Mouse (Mus musculus) neural tube, embryonic 15.5 days (tissue): ENCODE data around the gene Depdc5. TPM values are rescaled to one million over a fixed set of nuclear protein-coding genes. Genes with fewer than 3 reads are reported as not detected.

Experiments
- ATAC-seq: fragments of 200-750 bp; cut with Nextera tagmentation; 2 replicates; pipeline ENCODE4 v1.8.0; 2017; ENCODE audit warnings: mild to moderate bottlenecking, moderate TSS enrichment, moderate library complexity; ENCODE audit not compliant: low FRiP score
- H3K27ac ChIP-seq: fragments of 300-500 bp; sonication (generic); replicated peaks from 2 replicates; pipeline ENCODE4 v1.5.1; 2015; ENCODE audit warnings: mild to moderate bottlenecking, inconsistent platforms
- H3K27me3 ChIP-seq: fragments of 300-500 bp; sonication (generic); replicated peaks from 2 replicates; pipeline ENCODE4 v1.6.1; 2015; ENCODE audit warnings: inconsistent platforms
- H3K36me3 ChIP-seq: fragments of 300-500 bp; sonication (generic); 2 replicates; pipeline ENCODE4 v1.6.1; 2015; ENCODE audit warnings: inconsistent platforms
- H3K4me1 ChIP-seq: fragments of 300-500 bp; sonication (generic); 2 replicates; pipeline ENCODE4 v1.6.1; 2015; ENCODE audit warnings: inconsistent platforms
- H3K4me2 ChIP-seq: fragments of 300-500 bp; sonication (generic); 2 replicates; pipeline ENCODE4 v1.6.1; 2015; ENCODE audit warnings: inconsistent platforms, mild to moderate bottlenecking, moderate library complexity
- H3K4me3 ChIP-seq: fragments of 300-500 bp; sonication (generic); replicated peaks from 2 replicates; pipeline ENCODE4 v1.5.1; 2015; ENCODE audit warnings: mild to moderate bottlenecking, inconsistent platforms
- H3K9ac ChIP-seq: fragments of 300-500 bp; sonication (generic); replicated peaks from 2 replicates; pipeline ENCODE4 v1.6.1; 2015; ENCODE audit warnings: mild to moderate bottlenecking, inconsistent platforms
- H3K9me3 ChIP-seq: fragments of 300-500 bp; sonication (generic); replicated peaks from 2 replicates; pipeline ENCODE4 v1.6.1; 2016; ENCODE audit warnings: inconsistent platforms
- WGBS: fragments of 180-500 bp; shearing (Covaris S2); methylation state at CpG from one replicate; pipeline ENCODE4 v1.1.7; 2015; ENCODE audit warnings: mixed read lengths; 5-methylcytosine and 5-hydroxymethylcytosine counted together
- polyA plus RNA-seq: library from polyadenylated mRNA; unstranded; fragments of >200 nt; fragmentation: Nextera tagmentation; extraction: Ambion mirVana; gene quantifications from 2 replicates; pipeline ENCODE4 v1.2.1, GENCODE M21; 2015

Gene Depdc5
- polyA plus RNA-seq, 1 experiment from 2014 or later: 24.9 TPM

- Histone ChIP-seq H3K4me2 (no peak overlapping the region), H3K9ac (no peak overlapping the region), H3K4me1 (0 out of 2 replicates have a peak, but pooled peaks cover 4% of the 10 kb centered on the region), H3K4me3 (no peak overlapping the region), H3K9me3 (no peaks in the 10 kb centered on the region), H3K27ac (no peak overlapping the region), H3K36me3 (peaks cover 18% of the 10 kb centered on the region), H3K27me3 (no peaks in the 10 kb centered on the region)
- ATAC-seq: no peak
Measured at GRCm38 (mm10) chr5:32977179-32977578, 113.7 kb downstream of the Depdc5 start.

GRCm38 (mm10) chr5:32985379-32985778 is 121.9 kb downstream of the Depdc5 start:
- Histone ChIP-seq H3K4me2 (no peak overlapping the region), H3K36me3 (peaks cover 36% of the 10 kb centered on the region), H3K27ac (0 out of 2 replicates have a peak overlapping the region, but pooled peaks have one; percentile 23), H3K9me3 (no peaks in the 10 kb centered on the region), H3K4me3 (no peak overlapping the region), H3K9ac (no peak overlapping the region), H3K4me1 (no peaks in the 10 kb centered on the region), H3K27me3 (no peaks in the 10 kb centered on the region)
- no peak for ATAC-seq
- 32% methylated on average over 1 of the region's 1 CpGs for WGBS

GRCm38 (mm10) chr5:32987873-32988272 is 124.4 kb downstream of the Depdc5 start:
- no peak for ATAC-seq
- Histone ChIP-seq H3K36me3 (peaks cover 25% of the 10 kb centered on the region), H3K27me3 (no peaks in the 10 kb centered on the region), H3K9ac (no peak overlapping the region), H3K27ac (no peak overlapping the region), H3K4me1 (no peaks in the 10 kb centered on the region), H3K4me2 (no peak overlapping the region), H3K4me3 (no peak overlapping the region), H3K9me3 (no peaks in the 10 kb centered on the region)
- WGBS: 40% methylated on average over 1 of the region's 1 CpGs

- Histone ChIP-seq H3K9ac (no peak overlapping the region), H3K4me3 (no peak overlapping the region), H3K27ac (no peak overlapping the region; the same call in 1 of the 2 replicates), H3K4me2 (no peak overlapping the region), H3K27me3 (no peaks in the 10 kb centered on the region), H3K9me3 (no peaks in the 10 kb centered on the region), H3K4me1 (no peaks in the 10 kb centered on the region), H3K36me3 (peaks cover 3% of the 10 kb centered on the region; the same call in 1 of the 2 replicates)
- WGBS: 80% methylated on average over 13 of the region's 13 CpGs
- no peak for ATAC-seq
Measured at GRCm38 (mm10) chr5:32989959-32990640, 126.6 kb downstream of the Depdc5 start.

- peaks cover 7% of the 10 kb centered on the region; the same call in 1 of the 2 replicates for H3K4me1 ChIP-seq
- H3K4me3 ChIP-seq: no peak overlapping the region
- H3K36me3 ChIP-seq: peaks cover under 1% of the 10 kb centered on the region; the same call in 1 of the 2 replicates
- no peaks in the 10 kb centered on the region for H3K9me3 ChIP-seq
- no peaks in the 10 kb centered on the region for H3K27me3 ChIP-seq
- H3K9ac ChIP-seq: no peak overlapping the region
- no peak overlapping the region for H3K27ac ChIP-seq
- WGBS: 84% methylated on average over 8 of the region's 8 CpGs
- H3K4me2 ChIP-seq: no peak overlapping the region
- ATAC-seq: no peak
Measured at GRCm38 (mm10) chr5:32991152-32991551, 127.7 kb downstream of the Depdc5 start.

GRCm38 (mm10) chr5:32994471-32994870 is 131.0 kb downstream of the Depdc5 start:
- no peaks in the 10 kb centered on the region for H3K36me3 ChIP-seq
- H3K27ac ChIP-seq: 0 out of 2 replicates have a peak overlapping the region, but pooled peaks have one; percentile 3
- peaks cover 16% of the 10 kb centered on the region for H3K4me1 ChIP-seq
- no peaks in the 10 kb centered on the region for H3K27me3 ChIP-seq
- WGBS: 49% methylated on average over 2 of the region's 2 CpGs
- no peak overlapping the region for H3K4me2 ChIP-seq
- H3K9ac ChIP-seq: no peak overlapping the region
- no peaks in the 10 kb centered on the region for H3K9me3 ChIP-seq
- no peak for ATAC-seq
- H3K4me3 ChIP-seq: no peak overlapping the region

GRCm38 (mm10) chr5:32995756-32996155 is 132.3 kb downstream of the Depdc5 start:
- Histone ChIP-seq H3K4me1 (peaks cover 16% of the 10 kb centered on the region), H3K36me3 (no peaks in the 10 kb centered on the region), H3K9me3 (no peaks in the 10 kb centered on the region), H3K27ac (no peak overlapping the region), H3K4me2 (no peak overlapping the region), H3K4me3 (no peak overlapping the region), H3K27me3 (no peaks in the 10 kb centered on the region), H3K9ac (no peak overlapping the region)
- ATAC-seq: no peak
- WGBS: 79% methylated on average over 4 of the region's 4 CpGs

GRCm38 (mm10) chr5:32996560-32996959 is 133.1 kb downstream of the Depdc5 start:
- Histone ChIP-seq H3K4me3 (no peak overlapping the region), H3K9me3 (no peaks in the 10 kb centered on the region), H3K27ac (peak overlapping the region; percentile 65), H3K27me3 (no peaks in the 10 kb centered on the region), H3K4me2 (no peak overlapping the region), H3K36me3 (no peaks in the 10 kb centered on the region), H3K4me1 (peaks cover 16% of the 10 kb centered on the region), H3K9ac (no peak overlapping the region)
- ATAC-seq: peak; percentile 73; the same call in 1 of the 2 replicates
- WGBS: 67% methylated on average over 1 of the region's 1 CpGs

GRCm38 (mm10) chr5:32997686-32998085 is 134.2 kb downstream of the Depdc5 start:
- no peak for ATAC-seq
- Histone ChIP-seq H3K36me3 (no peaks in the 10 kb centered on the region), H3K27me3 (no peaks in the 10 kb centered on the region)

GRCm38 (mm10) chr5:32998783-32999182 is 135.3 kb downstream of the Depdc5 start:
- Histone ChIP-seq H3K9ac (no peak overlapping the region), H3K4me1 (peaks cover 16% of the 10 kb centered on the region), H3K36me3 (no peaks in the 10 kb centered on the region), H3K27me3 (no peaks in the 10 kb centered on the region), H3K4me2 (no peak overlapping the region), H3K4me3 (no peak overlapping the region), H3K9me3 (no peaks in the 10 kb centered on the region), H3K27ac (no peak overlapping the region)
- ATAC-seq: no peak
- 88% methylated on average over 4 of the region's 4 CpGs for WGBS

More at GRCm38 (mm10) chr5:32997686-32998085, 134.2 kb downstream of the Depdc5 start:
- H3K4me3 ChIP-seq: no peak overlapping the region
- peaks cover 16% of the 10 kb centered on the region for H3K4me1 ChIP-seq
- H3K27ac ChIP-seq: no peak overlapping the region
- H3K4me2 ChIP-seq: no peak overlapping the region
- no peak overlapping the region for H3K9ac ChIP-seq
- WGBS: 62% methylated on average over 4 of the region's 4 CpGs
- no peaks in the 10 kb centered on the region for H3K9me3 ChIP-seq

GRCm38 (mm10) chr5:33001111-33001510 is 137.6 kb downstream of the Depdc5 start:
- H3K27ac ChIP-seq: no peak overlapping the region
- WGBS: 88% methylated on average over 5 of the region's 5 CpGs
- no peaks in the 10 kb centered on the region for H3K36me3 ChIP-seq
- no peak overlapping the region for H3K4me3 ChIP-seq
- no peak overlapping the region for H3K4me2 ChIP-seq
- no peak overlapping the region for H3K9ac ChIP-seq
- no peak for ATAC-seq
- H3K4me1 ChIP-seq: peaks cover 20% of the 10 kb centered on the region
- no peaks in the 10 kb centered on the region for H3K27me3 ChIP-seq
- no peaks in the 10 kb centered on the region for H3K9me3 ChIP-seq

GRCm38 (mm10) chr5:33002781-33003180 is 139.3 kb downstream of the Depdc5 start:
- Histone ChIP-seq H3K36me3 (no peaks in the 10 kb centered on the region), H3K4me2 (no peak overlapping the region), H3K4me3 (no peak overlapping the region), H3K9ac (no peak overlapping the region), H3K4me1 (peaks cover 23% of the 10 kb centered on the region), H3K27me3 (no peaks in the 10 kb centered on the region), H3K27ac (no peak overlapping the region), H3K9me3 (no peaks in the 10 kb centered on the region)
- no peak for ATAC-seq
- 89% methylated on average over 5 of the region's 5 CpGs for WGBS
